21 mouse cellular contexts compared by ENCODE assay signal in genomic region chr9:108925897-108926296, GRCm38 (mm10). TPM values are rescaled to one million over a fixed set of nuclear protein-coding genes. Genes with fewer than 3 reads are reported as not detected.
DNase-seq lines count a peak whose midpoint lies in the region; ATAC-seq and TF ChIP-seq lines count a peak whose summit lies in the region.
"Had no signal": no experiment of that assay in that cellular context is flagged by ENCODE, and none has a peak within 500 bp of the region (broad histone marks: within the 10 kb centered on the region; RNA-seq: fewer than 3 reads in every experiment).

No protein-coding gene starts in this region.

- H3K27me3 ChIP-seq in kidney, embryonic 14.5 days (ENCODE audit: control insufficient read depth, insufficient read depth, low read length) = 0 out of 2 replicates have a peak, but pooled peaks cover 4% of the 10 kb centered on the region
- peaks cover 58% of the 10 kb centered on the region for H3K27me3 ChIP-seq in C2C12 (ENCODE audit: control insufficient read depth, insufficient read depth, insufficient read length)
- no peaks in the 10 kb centered on the region; the same call in 1 of the 2 replicates for H3K27me3 ChIP-seq in intestine, postnatal 0 days (replicated peaks; ENCODE audit: control insufficient read depth, insufficient read depth, low read length)
- H3K27me3 ChIP-seq: embryonic facial prominence, embryonic 13.5 days; forebrain, embryonic 15.5 days; hindbrain, embryonic 12.5 days; limb, embryonic 15.5 days had no signal

- no peak overlapping the region for H3K9ac ChIP-seq in kidney, embryonic 14.5 days (ENCODE audit: low read depth, low read length)
- H3K9ac ChIP-seq in intestine, postnatal 0 days (ENCODE audit: low read depth, low read length) = no peak overlapping the region
- H3K9ac ChIP-seq: embryonic facial prominence, embryonic 13.5 days; forebrain, embryonic 15.5 days; hindbrain, embryonic 12.5 days; limb, embryonic 15.5 days had no signal

- H3K9me3 ChIP-seq in kidney, embryonic 14.5 days (ENCODE audit: control insufficient read depth, low read length) = no peaks in the 10 kb centered on the region
- no peaks in the 10 kb centered on the region for H3K9me3 ChIP-seq in intestine, postnatal 0 days (ENCODE audit: control insufficient read depth)
- H3K9me3 ChIP-seq: embryonic facial prominence, embryonic 13.5 days; forebrain, embryonic 15.5 days; hindbrain, embryonic 12.5 days; limb, embryonic 15.5 days had no signal

- peak; percentile 33 for DNase-seq in kidney, adult 9 months
- DNase-seq in adrenal gland, postnatal 10 days = peak; percentile 32
- DNase-seq in gastrocnemius, postnatal 25 days = no peak
- no peak for DNase-seq in thymus, postnatal 25 days
- DNase-seq: cerebellum, postnatal 10 days; gastrocnemius, postnatal 36 days; heart, postnatal 10 days; lung, adult 2 months; right cerebral cortex, postnatal 4 days had no signal

- no peak overlapping the region for H3ac ChIP-seq in C2C12 (ENCODE audit: control insufficient read depth, insufficient read length, low read depth)

- H3K4me1 ChIP-seq in kidney, embryonic 14.5 days (ENCODE audit: control insufficient read depth, insufficient read depth, low read length) = no peaks in the 10 kb centered on the region
- no peaks in the 10 kb centered on the region for H3K4me1 ChIP-seq in intestine, postnatal 0 days (replicated peaks; ENCODE audit: control insufficient read depth, insufficient read depth, low read length)
- H3K4me1 ChIP-seq: embryonic facial prominence, embryonic 13.5 days; forebrain, embryonic 15.5 days; hindbrain, embryonic 12.5 days; limb, embryonic 15.5 days had no signal

- H3K36me3 ChIP-seq in kidney, embryonic 14.5 days (ENCODE audit: control insufficient read depth, insufficient read depth, low read length) = no peaks in the 10 kb centered on the region
- no peaks in the 10 kb centered on the region for H3K36me3 ChIP-seq in C2C12 (ENCODE audit: control insufficient read depth, insufficient read depth)
- no peaks in the 10 kb centered on the region for H3K36me3 ChIP-seq in intestine, postnatal 0 days (ENCODE audit: control insufficient read depth, insufficient read depth)
- H3K36me3 ChIP-seq: embryonic facial prominence, embryonic 13.5 days; forebrain, embryonic 15.5 days; hindbrain, embryonic 12.5 days; limb, embryonic 15.5 days had no signal

- H3K4me3 ChIP-seq in kidney, embryonic 14.5 days (ENCODE audit: low read length) = no peak overlapping the region
- H3K4me3 ChIP-seq in C2C12 (ENCODE audit: insufficient read depth, poor library complexity, severe bottlenecking) = no peak overlapping the region
- no peak overlapping the region for H3K4me3 ChIP-seq in intestine, postnatal 0 days (ENCODE audit: low read depth, low read length)
- H3K4me3 ChIP-seq: embryonic facial prominence, embryonic 13.5 days; forebrain, embryonic 15.5 days; hindbrain, embryonic 12.5 days; layer of hippocampus, adult 2 months; limb, embryonic 15.5 days had no signal

- WGBS in kidney, embryonic 14.5 days = 49% methylated on average over 8 of the region's 8 CpGs
- WGBS in intestine, postnatal 0 days = 32% methylated on average over 8 of the region's 8 CpGs

- no peak for TF ChIP-seq CTCF in C2C12 (IDR thresholded peaks at IDR 0.05; ENCODE audit: control insufficient read depth, insufficient read depth, insufficient read length)
- no peak for TF ChIP-seq CTCF in intestine, postnatal 0 days (IDR thresholded peaks at IDR 0.05; ENCODE audit: low read depth)

- no peaks in the 10 kb centered on the region for H3K79me2 ChIP-seq in C2C12 (ENCODE audit: control insufficient read depth, insufficient read depth)

- no peak overlapping the region for H3K4me2 ChIP-seq in kidney, embryonic 14.5 days (replicated peaks; ENCODE audit: low read depth, low read length)
- no peak overlapping the region for H3K4me2 ChIP-seq in intestine, postnatal 0 days (replicated peaks; ENCODE audit: low read depth)
- H3K4me2 ChIP-seq: embryonic facial prominence, embryonic 13.5 days; forebrain, embryonic 15.5 days; heart, embryonic 11.5 days; hindbrain, embryonic 12.5 days; limb, embryonic 15.5 days had no signal

- H3K79me3 ChIP-seq in C2C12 (ENCODE audit: low read depth) = no peaks in the 10 kb centered on the region

- ATAC-seq in kidney, embryonic 14.5 days (ENCODE audit: low FRiP score, low TSS enrichment) = no peak
- peak; percentile 78 for ATAC-seq in intestine, postnatal 0 days
- ATAC-seq: forebrain, embryonic 15.5 days; Patski had no signal

- H3K27ac ChIP-seq in kidney, embryonic 14.5 days (ENCODE audit: low read depth, low read length) = no peak overlapping the region
- H3K27ac ChIP-seq in intestine, postnatal 0 days (ENCODE audit: low read depth, low read length) = no peak overlapping the region
- H3K27ac ChIP-seq: embryonic facial prominence, embryonic 13.5 days; forebrain, embryonic 15.5 days; hindbrain, embryonic 12.5 days; layer of hippocampus, adult 2 months; limb, embryonic 15.5 days had no signal

TF ChIP-seq in C2C12, 6 proteins besides CTCF, POLR2A, EP300 and RAD21:
- TF ChIP-seq CEBPB (IDR thresholded peaks at IDR 0.05; ENCODE audit: low read depth) = peak; percentile 99
- no peak for TF ChIP-seq MAX (IDR thresholded peaks at IDR 0.05)

RNA-seq across cellular contexts. Expression of gene Uqcrc1, which starts 10.5 kb away (rescaled TPM):
- 482 and 520 TPM in 2 replicates for polyA plus RNA-seq in kidney, embryonic 14.5 days (2014; fragmentation: Nextera tagmentation; extraction: Ambion mirVana)
- polyA plus RNA-seq in C2C12 (2012; fragmentation: generic; extraction: Trizol) = 382 TPM
- total RNA-seq in adrenal gland, postnatal 10 days (2021) = 1,000 to 10,000 TPM; 1,423 to 1,562 TPM
- 557 and 585 TPM in 2 replicates for polyA plus RNA-seq in intestine, postnatal 0 days (2015; fragmentation: Nextera tagmentation; extraction: Ambion mirVana)
- 1,000 to 10,000 TPM; 1,091 to 1,107 TPM for total RNA-seq in gastrocnemius, postnatal 25 days (2021)

RNA-seq across cellular contexts. Expression of gene Tmem89, which starts 11.5 kb away (rescaled TPM):
- not detected in 2 replicates for polyA plus RNA-seq in kidney, embryonic 14.5 days (2014; fragmentation: Nextera tagmentation; extraction: Ambion mirVana)
- polyA plus RNA-seq in C2C12 (2012; fragmentation: generic; extraction: Trizol) = not detected
- total RNA-seq in adrenal gland, postnatal 10 days (2021) = not detected
- 0.21 TPM in 1 of 2 replicates, not detected in the other for polyA plus RNA-seq in intestine, postnatal 0 days (2015; fragmentation: Nextera tagmentation; extraction: Ambion mirVana)
- total RNA-seq in gastrocnemius, postnatal 25 days (2021) = not detected
- total RNA-seq: gastrocnemius, postnatal 36 days; heart, postnatal 10 days; left cerebral cortex, adult 18-20 months had no signal
- polyA plus RNA-seq: embryonic facial prominence, embryonic 13.5 days; forebrain, embryonic 15.5 days; heart, embryonic 11.5 days; Patski had no signal

RNA-seq across cellular contexts. Expression of gene Col7a1, which starts 27.5 kb away (rescaled TPM):
- 3.5 and 5.4 TPM in 2 replicates for polyA plus RNA-seq in kidney, embryonic 14.5 days (2014; fragmentation: Nextera tagmentation; extraction: Ambion mirVana)
- 10.1 TPM for polyA plus RNA-seq in C2C12 (2012; fragmentation: generic; extraction: Trizol)
- total RNA-seq in adrenal gland, postnatal 10 days (2021) = 1 to 10 TPM; 3.7 TPM
- polyA plus RNA-seq in intestine, postnatal 0 days (2015; fragmentation: Nextera tagmentation; extraction: Ambion mirVana) = 1.9 and 3.1 TPM in 2 replicates
- total RNA-seq in gastrocnemius, postnatal 25 days (2021) = 1 to 10 TPM; 1.6 to 3.5 TPM

RNA-seq across cellular contexts. Expression of gene Ucn2, which starts 59.9 kb away (rescaled TPM):
- 0.24 TPM in 1 of 2 replicates, not detected in the other for polyA plus RNA-seq in kidney, embryonic 14.5 days (2014; fragmentation: Nextera tagmentation; extraction: Ambion mirVana)
- 0.56 TPM for polyA plus RNA-seq in C2C12 (2012; fragmentation: generic; extraction: Trizol)
- total RNA-seq in adrenal gland, postnatal 10 days (2021) = under 1 TPM; 0.33 to 0.39 TPM
- polyA plus RNA-seq in intestine, postnatal 0 days (2015; fragmentation: Nextera tagmentation; extraction: Ambion mirVana) = not detected in 2 replicates
- total RNA-seq in gastrocnemius, postnatal 25 days (2021) = under 1 TPM; 0.23 to 0.24 TPM
- total RNA-seq: heart, postnatal 10 days; layer of hippocampus, adult 2 months; left cerebral cortex, adult 18-20 months; midbrain, postnatal 0 days had no signal
- polyA plus RNA-seq: forebrain, embryonic 15.5 days; heart, embryonic 11.5 days; hindbrain, embryonic 12.5 days; midbrain, postnatal 0 days had no signal

Comparison
In these comparisons a context has a peak if more than half of its experiments do, and no peak if none do; other contexts are left out.
1. DNase-seq: peak in kidney, adult 9 months (single experiment) and adrenal gland, postnatal 10 days (single experiment); none in gastrocnemius, postnatal 25 days (single experiment) and thymus, postnatal 25 days (single experiment).